Mouse (Mus musculus): ENCODE measurements at regions not wholly inside any gene's neighbourhood (a gene's known extent, or its start where the extent isn't known, plus 50 kb on each side); places are given as distances from the start of the nearest gene placed in this dataset.
A peak's percentile ranks its signal among the peaks of the same experiment; 100 is the strongest.

- no peak for DNase-seq
These were observed 121.8 kb upstream of the Cxxc4 start for GRCm38 (mm10) chr3:134114501-134114900.

GRCm38 (mm10) chr3:134115007-134115406 lies 121.3 kb upstream of the Cxxc4 start:
- DNase-seq: no peak

- no peak for DNase-seq
These were observed 117.4 kb upstream of the Cxxc4 start for GRCm38 (mm10) chr3:134118898-134119297.

GRCm38 (mm10) chr3:134124982-134125381 lies 111.3 kb upstream of the Cxxc4 start:
- DNase-seq: no peak

DNA sequence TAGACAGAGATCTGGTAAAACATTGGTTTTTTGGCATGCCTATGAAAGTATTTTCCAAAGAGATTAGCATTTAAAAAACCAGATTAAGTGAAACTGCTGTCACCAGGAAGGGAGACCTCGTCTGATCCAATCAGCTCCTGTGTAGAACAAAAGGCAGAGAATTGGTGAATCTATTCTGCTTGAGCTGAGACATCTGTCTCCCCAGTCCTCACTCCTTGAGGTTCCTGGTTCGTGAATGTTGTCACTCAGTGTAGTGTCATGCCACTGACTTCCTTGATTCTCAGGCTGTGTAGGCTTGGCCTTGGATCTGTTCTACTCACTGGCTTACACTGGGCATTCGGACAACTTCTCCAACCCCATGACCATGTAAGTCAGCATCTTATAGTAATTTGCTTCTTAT lies 105.9 kb upstream of the Cxxc4 start:
- DNase-seq: no peak

GRCm38 (mm10) chr3:134145251-134145650 lies 91.0 kb upstream of the Cxxc4 start:
- peak; percentile 15 for DNase-seq

DNA sequence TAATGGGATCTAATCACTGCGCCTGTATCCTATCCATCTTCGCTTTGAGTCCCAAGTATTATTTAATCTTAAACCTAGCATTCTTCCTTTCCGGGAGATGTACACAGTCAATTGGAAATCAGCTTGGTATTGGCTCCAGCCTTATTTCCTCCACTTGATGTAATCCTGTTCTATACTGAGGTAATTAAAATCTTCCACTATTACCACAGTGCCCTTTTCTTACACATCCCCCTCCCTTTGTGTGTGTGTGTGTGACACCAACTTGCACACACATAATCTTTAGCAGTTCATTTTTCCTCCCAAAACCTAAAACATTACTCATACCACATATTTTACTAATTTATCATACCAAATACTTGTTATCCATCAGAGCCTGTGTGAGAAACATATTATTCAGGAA lies 90.3 kb upstream of the Cxxc4 start:
- DNase-seq: no peak

DNA sequence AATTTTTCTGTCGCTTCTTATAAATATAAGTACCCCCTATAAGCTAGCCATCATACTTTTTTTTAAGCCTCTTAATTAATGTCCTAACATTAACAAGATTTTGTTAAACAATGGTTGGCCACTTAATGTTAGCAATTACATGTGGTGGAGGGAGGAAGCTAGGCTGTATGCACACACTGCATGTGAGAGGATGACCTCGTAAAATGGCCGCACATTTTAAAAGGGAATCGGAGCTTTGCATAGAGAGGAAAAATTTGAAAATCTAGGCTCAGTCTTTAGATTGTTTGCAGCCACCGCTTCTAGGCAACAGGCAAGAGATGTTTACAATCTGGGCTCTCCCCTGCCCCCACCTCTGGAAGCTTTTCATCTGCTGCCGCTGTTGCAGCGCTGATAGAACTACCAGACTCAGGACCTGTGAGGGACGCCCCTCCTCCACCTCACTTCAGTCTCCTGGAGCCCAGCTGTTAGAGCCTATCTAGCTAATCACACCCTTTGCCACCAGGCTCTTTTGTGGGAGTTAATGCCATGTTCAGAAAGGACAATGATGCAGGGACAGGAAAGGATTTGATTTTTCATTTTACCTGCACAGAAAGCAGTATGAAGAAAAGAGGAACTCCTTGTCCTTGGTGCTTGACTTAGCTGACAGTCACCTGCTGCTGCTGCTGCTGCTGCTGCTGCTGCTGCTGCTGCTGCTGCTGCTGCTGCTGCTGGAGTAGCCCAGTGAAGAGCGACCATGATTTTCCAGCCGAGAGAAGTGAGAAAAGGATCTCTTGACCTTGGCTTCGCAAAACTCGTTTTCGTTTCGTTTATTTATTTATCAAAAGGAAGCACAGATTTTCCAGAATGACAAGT lies 89.7 kb upstream of the Cxxc4 start:
- DNase-seq: peak; percentile 65

- no peak for DNase-seq
These were observed 74.0 kb upstream of the Cxxc4 start for GRCm38 (mm10) chr3:134162288-134162687.

DNA sequence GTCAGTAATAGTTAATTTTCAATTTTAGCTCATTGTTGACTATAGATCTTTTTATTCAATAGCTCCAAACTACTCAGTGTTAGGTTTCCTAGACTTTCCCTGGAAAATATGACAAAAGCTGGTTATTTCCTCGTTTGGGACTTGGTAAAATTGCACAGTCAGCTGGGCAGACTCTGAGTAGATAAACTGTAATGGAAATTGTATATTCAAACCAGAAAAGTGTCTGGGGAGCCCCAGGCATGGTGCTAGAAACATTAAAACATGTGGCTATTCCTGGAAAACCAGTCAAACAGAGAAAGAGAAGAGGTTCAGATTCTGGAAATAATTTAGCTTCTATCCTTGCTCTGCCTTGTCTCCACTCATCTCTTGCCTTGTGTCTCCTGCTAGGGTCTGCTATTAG lies 66.4 kb upstream of the Cxxc4 start:
- no peak for DNase-seq

DNA sequence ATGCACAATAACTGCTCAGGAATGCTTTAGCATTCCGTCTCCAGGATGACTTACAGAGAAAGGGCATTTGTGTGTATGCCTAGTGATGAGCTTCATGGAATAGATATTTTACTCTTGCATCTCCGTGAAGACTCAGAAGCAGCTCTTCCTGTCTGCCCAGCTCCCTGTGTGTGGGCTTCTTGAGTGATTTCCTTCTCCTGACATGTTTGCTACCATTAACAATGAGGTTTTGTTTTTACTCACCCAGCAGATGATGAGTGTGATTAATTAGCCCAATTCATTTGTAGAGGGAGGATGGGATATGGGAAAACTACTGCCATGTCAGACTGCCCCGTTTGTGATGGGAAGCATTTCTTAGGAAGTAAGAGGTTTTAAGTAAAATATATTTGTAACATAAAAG lies 63.9 kb upstream of the Cxxc4 start:
- no peak for DNase-seq

DNA sequence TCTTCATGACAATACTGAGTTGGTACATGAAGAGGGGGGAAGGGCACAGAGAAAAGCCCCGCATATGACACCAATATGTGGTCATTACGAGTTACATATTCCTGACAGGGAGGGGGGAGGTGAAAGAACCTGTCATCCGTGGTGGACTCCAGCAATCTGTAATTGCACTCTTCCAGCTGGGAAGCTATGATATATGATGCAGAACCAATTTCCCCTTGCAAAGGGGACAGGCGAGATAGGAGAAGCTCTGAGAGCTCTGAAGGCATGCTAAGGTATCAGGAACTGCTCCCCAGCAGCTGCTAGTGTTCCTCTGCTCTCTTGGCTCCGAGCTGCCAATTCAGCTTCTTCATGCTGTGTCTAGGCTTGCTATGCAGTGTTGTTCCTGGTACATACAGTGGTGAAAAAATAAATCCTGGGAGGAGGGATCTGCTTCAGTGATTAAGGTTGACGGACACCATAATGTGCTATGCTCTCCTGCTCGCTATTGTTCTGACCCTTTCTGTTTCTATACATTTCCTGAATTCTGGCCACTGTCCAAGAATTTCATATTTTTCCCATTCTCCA lies 57.7 kb upstream of the Cxxc4 start:
- no peak for DNase-seq

GRCm38 (mm10) chr3:134184042-134184441 lies 52.2 kb upstream of the Cxxc4 start:
- no peak for DNase-seq

Small RNA genes lying in the stretch of these regions (microRNA-seq; reads per million reads assigned to microRNA genes)
- gene Gm44361: 0 reads per million in 2 experiments
